Mouse (Mus musculus): ENCODE measurements around the gene Kmt2c. TPM values are rescaled to one million over a fixed set of nuclear protein-coding genes. Genes with fewer than 3 reads are reported as not detected.

Kmt2c gene
- polyA plus RNA-seq, 1 experiment from 2014 or later = 10.5 TPM

GRCm38 (mm10) chr5:25422576-25422975 lies 76.0 kb downstream of the Kmt2c start:
- DNase-seq (ENCODE audit: low spot score) = no peak
- Histone ChIP-seq H3K9me3 (no peaks in the 10 kb centered on the region), H3K27me3 (ENCODE audit: insufficient read depth, poor library complexity, severe bottlenecking) (no peaks in the 10 kb centered on the region), H3K27ac (no peak overlapping the region), H3K4me1 (no peaks in the 10 kb centered on the region), H3K4me3 (no peak overlapping the region), H3K36me3 (no peaks in the 10 kb centered on the region)
- 73% methylated on average over 1 of the region's 1 CpGs for WGBS

DNA sequence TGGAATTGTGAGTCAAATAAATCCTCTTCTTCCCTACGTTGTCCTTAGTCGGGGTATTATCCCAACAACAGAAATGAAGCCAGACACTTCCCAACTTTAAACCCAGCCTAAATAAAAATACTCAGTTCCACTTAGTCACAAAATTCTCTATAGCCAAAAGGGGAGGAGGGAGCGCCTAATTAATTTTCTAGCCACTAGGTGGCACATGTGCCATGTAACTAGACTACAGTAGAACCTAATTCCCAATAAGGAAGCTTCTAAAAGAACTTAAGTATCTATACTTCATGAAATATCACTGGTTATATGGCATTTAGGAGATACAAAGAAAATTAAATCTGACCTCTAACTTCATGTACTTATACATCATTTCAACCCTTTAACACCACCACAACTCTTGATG lies 78.0 kb downstream of the Kmt2c start:
- 31% methylated on average over 3 of the region's 3 CpGs for WGBS

DNA sequence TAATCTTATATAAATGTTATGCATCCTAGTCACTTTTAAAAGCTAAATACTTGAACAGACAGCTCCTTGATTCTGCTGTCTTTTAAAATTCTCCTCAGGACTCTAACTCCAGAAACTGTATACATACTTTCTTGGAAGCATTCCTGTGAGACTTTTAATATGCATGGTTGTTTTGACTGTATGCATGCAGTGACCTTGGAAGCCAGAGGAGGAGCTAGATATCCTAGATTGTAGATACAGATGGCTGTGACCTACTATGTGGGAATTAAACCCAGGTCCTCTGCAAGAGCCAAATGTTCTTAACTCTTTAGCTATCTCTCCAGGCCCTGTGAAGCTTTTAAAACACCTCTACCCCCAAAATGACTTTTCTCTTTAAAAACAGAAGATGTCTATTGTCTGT lies 83.2 kb downstream of the Kmt2c start:
- H3K9me3 ChIP-seq = no peaks in the 10 kb centered on the region
- peaks cover 5% of the 10 kb centered on the region; the same call in 1 of the 2 replicates for H3K36me3 ChIP-seq
- H3K4me3 ChIP-seq = no peak overlapping the region
- H3K4me1 ChIP-seq = no peaks in the 10 kb centered on the region
- H3K27me3 ChIP-seq (ENCODE audit: insufficient read depth, poor library complexity, severe bottlenecking) = no peaks in the 10 kb centered on the region
- H3K27ac ChIP-seq = no peak overlapping the region
- no peak for DNase-seq (ENCODE audit: low spot score)

More for the DNA sequence above, 78.0 kb downstream of the Kmt2c start:
- Histone ChIP-seq H3K4me3 (no peak overlapping the region), H3K27me3 (ENCODE audit: insufficient read depth, poor library complexity, severe bottlenecking) (no peaks in the 10 kb centered on the region), H3K27ac (no peak overlapping the region), H3K9me3 (no peaks in the 10 kb centered on the region), H3K36me3 (no peaks in the 10 kb centered on the region), H3K4me1 (no peaks in the 10 kb centered on the region)
- DNase-seq (ENCODE audit: low spot score) = no peak

- no peak for DNase-seq (ENCODE audit: low spot score)
- 84% methylated on average over 2 of the region's 2 CpGs for WGBS
- H3K4me1 ChIP-seq = no peaks in the 10 kb centered on the region
- H3K36me3 ChIP-seq = peaks cover 14% of the 10 kb centered on the region
- H3K4me3 ChIP-seq = no peak overlapping the region
- no peak overlapping the region for H3K27ac ChIP-seq
- no peaks in the 10 kb centered on the region for H3K27me3 ChIP-seq (ENCODE audit: insufficient read depth, poor library complexity, severe bottlenecking)
- H3K9me3 ChIP-seq = no peaks in the 10 kb centered on the region
These were observed 101.9 kb downstream of the Kmt2c start for GRCm38 (mm10) chr5:25396727-25397126.

DNA sequence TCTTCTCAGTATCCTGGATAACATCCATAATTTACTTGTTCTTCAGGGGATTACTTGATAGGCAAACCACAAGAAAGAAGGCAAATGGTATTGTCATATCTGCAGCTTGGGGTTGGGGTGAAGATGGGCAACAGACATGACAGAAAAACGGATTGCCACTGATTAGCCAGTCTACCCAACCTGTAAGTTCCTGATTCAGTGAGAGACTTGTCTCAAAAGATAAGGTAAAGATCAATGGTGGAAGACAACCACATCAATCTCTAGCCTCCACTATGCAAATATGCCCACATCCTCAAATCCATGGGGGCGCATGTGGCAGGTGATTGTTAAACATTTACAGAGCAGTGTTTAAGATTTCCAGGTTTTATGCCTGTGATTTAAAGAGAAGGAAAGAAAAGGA lies 105.9 kb downstream of the Kmt2c start:
- peaks cover 4% of the 10 kb centered on the region; the same call in 1 of the 2 replicates for H3K36me3 ChIP-seq
- H3K4me3 ChIP-seq = no peak overlapping the region
- H3K27ac ChIP-seq = no peak overlapping the region
- DNase-seq (ENCODE audit: low spot score) = no peak
- H3K9me3 ChIP-seq = no peaks in the 10 kb centered on the region
- no peaks in the 10 kb centered on the region for H3K27me3 ChIP-seq (ENCODE audit: insufficient read depth, poor library complexity, severe bottlenecking)
- no peaks in the 10 kb centered on the region for H3K4me1 ChIP-seq
- WGBS = 78% methylated on average over 2 of the region's 2 CpGs

DNA sequence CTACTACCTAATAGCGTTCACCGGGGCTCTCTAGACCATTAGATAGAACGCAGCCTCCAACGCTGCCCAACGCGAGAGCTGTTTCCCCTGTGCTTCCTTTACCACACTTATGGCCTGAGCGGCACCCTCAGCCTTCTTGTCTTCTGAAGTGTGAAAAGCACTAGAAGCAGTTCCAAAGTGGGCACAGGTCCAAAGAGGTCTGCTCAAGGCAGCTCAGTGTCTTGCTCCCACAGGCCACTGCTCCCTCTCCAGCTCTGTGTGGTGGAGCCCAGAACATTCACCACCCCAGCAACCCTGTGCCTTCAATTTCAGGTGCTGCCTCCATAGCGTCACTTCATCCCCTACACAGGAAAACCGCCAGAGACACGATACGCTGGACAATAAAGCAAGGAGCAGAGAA lies 115.0 kb downstream of the Kmt2c start:
- Histone ChIP-seq H3K4me3 (no peak overlapping the region), H3K36me3 (peaks cover 6% of the 10 kb centered on the region; the same call in 1 of the 2 replicates), H3K27ac (no peak overlapping the region), H3K9me3 (no peaks in the 10 kb centered on the region), H3K4me1 (peaks cover 4% of the 10 kb centered on the region; the same call in 1 of the 2 replicates), H3K27me3 (ENCODE audit: insufficient read depth, poor library complexity, severe bottlenecking) (no peaks in the 10 kb centered on the region)
- 84% methylated on average over 11 of the region's 11 CpGs for WGBS
- no peak for DNase-seq (ENCODE audit: low spot score)

DNA sequence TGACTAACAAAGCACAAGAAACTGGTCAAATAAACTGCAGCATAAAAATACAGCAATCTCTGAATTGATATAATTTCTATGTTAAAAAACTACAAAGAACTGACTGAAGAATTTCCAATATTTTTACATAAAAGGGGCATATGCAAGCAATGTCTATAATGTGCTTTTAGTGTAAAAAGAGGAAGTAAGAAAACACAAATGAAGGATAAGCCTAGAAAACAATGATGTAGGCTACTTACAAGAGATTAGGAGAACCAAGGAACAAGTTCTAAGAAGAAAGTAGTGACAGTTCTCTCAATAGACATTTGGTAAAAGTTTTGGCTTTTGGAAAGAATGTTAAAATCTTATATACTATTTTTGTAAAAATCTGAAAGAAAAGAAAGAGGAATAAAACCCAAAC lies 119.4 kb downstream of the Kmt2c start:
- Histone ChIP-seq H3K27ac (no peak overlapping the region), H3K27me3 (ENCODE audit: insufficient read depth, poor library complexity, severe bottlenecking) (no peaks in the 10 kb centered on the region), H3K4me1 (peaks cover 4% of the 10 kb centered on the region; the same call in 1 of the 2 replicates)

GRCm38 (mm10) chr5:25368420-25368819 lies 130.2 kb downstream of the Kmt2c start:
- no peak overlapping the region for H3K4me3 ChIP-seq
- no peaks in the 10 kb centered on the region for H3K9me3 ChIP-seq
- no peaks in the 10 kb centered on the region for H3K27me3 ChIP-seq (ENCODE audit: insufficient read depth, poor library complexity, severe bottlenecking)
- peaks cover 6% of the 10 kb centered on the region for H3K36me3 ChIP-seq
- no peak for DNase-seq (ENCODE audit: low spot score)
- H3K27ac ChIP-seq = no peak overlapping the region
- 88% methylated on average over 2 of the region's 2 CpGs for WGBS
- H3K4me1 ChIP-seq = no peaks in the 10 kb centered on the region

More for the DNA sequence above, 119.4 kb downstream of the Kmt2c start:
- no peak overlapping the region for H3K4me3 ChIP-seq
- H3K9me3 ChIP-seq = no peaks in the 10 kb centered on the region
- H3K36me3 ChIP-seq = no peaks in the 10 kb centered on the region
- no peak for DNase-seq (ENCODE audit: low spot score)

- DNase-seq (ENCODE audit: low spot score) = no peak
- H3K9me3 ChIP-seq = no peaks in the 10 kb centered on the region
- H3K36me3 ChIP-seq = peaks cover 5% of the 10 kb centered on the region; the same call in 1 of the 2 replicates
- 89% methylated on average over 1 of the region's 1 CpGs for WGBS
- H3K27ac ChIP-seq = no peak overlapping the region
- H3K4me3 ChIP-seq = no peak overlapping the region
- no peaks in the 10 kb centered on the region for H3K4me1 ChIP-seq
- H3K27me3 ChIP-seq (ENCODE audit: insufficient read depth, poor library complexity, severe bottlenecking) = no peaks in the 10 kb centered on the region
These were observed 131.5 kb downstream of the Kmt2c start for GRCm38 (mm10) chr5:25367126-25367525.

DNA sequence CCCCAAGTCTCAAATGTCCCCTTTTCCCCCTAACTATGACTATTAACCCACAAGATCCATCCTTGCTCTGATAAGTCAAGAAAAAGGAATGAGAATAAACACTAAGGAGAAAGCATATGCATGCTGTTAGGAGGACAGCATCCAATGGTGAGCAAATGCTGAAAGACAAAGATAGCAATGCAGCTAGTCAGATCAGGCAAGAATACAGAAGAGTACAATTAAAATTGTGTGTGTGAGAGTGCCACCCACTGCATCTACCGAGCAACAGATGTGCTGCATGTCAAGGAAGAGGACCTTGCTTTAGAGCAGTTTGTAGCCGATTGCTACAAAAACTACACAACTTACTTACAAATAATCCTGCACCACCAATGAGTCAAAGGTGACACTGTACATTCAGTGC lies 145.1 kb downstream of the Kmt2c start:
- H3K9me3 ChIP-seq = no peaks in the 10 kb centered on the region
- DNase-seq (ENCODE audit: low spot score) = no peak
- no peak overlapping the region for H3K4me3 ChIP-seq
- no peak overlapping the region for H3K27ac ChIP-seq
- H3K36me3 ChIP-seq = peaks cover 11% of the 10 kb centered on the region
- no peaks in the 10 kb centered on the region for H3K4me1 ChIP-seq
- 92% methylated on average over 2 of the region's 2 CpGs for WGBS
- H3K27me3 ChIP-seq (ENCODE audit: insufficient read depth, poor library complexity, severe bottlenecking) = no peaks in the 10 kb centered on the region

GRCm38 (mm10) chr5:25331322-25331721 lies 167.3 kb downstream of the Kmt2c start:
- H3K9me3 ChIP-seq = no peaks in the 10 kb centered on the region
- no peaks in the 10 kb centered on the region for H3K27me3 ChIP-seq (ENCODE audit: insufficient read depth, poor library complexity, severe bottlenecking)
- WGBS = 93% methylated on average over 2 of the region's 2 CpGs
- H3K36me3 ChIP-seq = peaks cover 16% of the 10 kb centered on the region
- H3K4me3 ChIP-seq = no peak overlapping the region
- no peaks in the 10 kb centered on the region for H3K4me1 ChIP-seq
- no peak for DNase-seq (ENCODE audit: low spot score)
- H3K27ac ChIP-seq = no peak overlapping the region

DNA sequence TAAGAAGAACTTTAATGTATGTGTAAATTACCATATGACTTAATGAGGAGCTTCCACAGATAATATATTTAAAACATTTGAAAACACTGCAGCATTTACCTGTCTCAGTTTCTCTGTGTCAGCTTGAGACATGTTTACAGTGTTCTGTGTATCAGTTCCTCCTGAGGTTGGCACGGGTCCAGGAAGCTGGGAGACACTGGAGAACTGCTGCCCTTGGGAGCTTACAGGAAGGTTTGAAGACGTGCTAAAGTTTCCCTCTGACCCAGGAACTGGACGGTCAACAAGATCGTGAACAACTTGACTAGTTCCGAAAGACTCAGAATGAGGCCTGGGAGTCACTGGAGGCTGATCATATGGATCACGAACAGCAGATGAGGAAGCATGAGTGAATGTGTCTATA lies 184.7 kb downstream of the Kmt2c start:
- Histone ChIP-seq H3K4me1 (no peaks in the 10 kb centered on the region), H3K36me3 (peaks cover 67% of the 10 kb centered on the region), H3K27ac (no peak overlapping the region), H3K4me3 (no peak overlapping the region), H3K27me3 (ENCODE audit: insufficient read depth, poor library complexity, severe bottlenecking) (no peaks in the 10 kb centered on the region), H3K9me3 (no peaks in the 10 kb centered on the region)
- 87% methylated on average over 6 of the region's 6 CpGs for WGBS
- no peak for DNase-seq (ENCODE audit: low spot score)

- WGBS = 93% methylated on average over 2 of the region's 2 CpGs
- Histone ChIP-seq H3K9me3 (no peaks in the 10 kb centered on the region), H3K27me3 (ENCODE audit: insufficient read depth, poor library complexity, severe bottlenecking) (no peaks in the 10 kb centered on the region), H3K4me1 (no peaks in the 10 kb centered on the region), H3K4me3 (no peak overlapping the region), H3K36me3 (peaks cover 52% of the 10 kb centered on the region), H3K27ac (no peak overlapping the region)
- DNase-seq (ENCODE audit: low spot score) = no peak
These were observed 188.4 kb downstream of the Kmt2c start for GRCm38 (mm10) chr5:25310226-25310625.

- H3K27me3 ChIP-seq (ENCODE audit: insufficient read depth, poor library complexity, severe bottlenecking) = no peaks in the 10 kb centered on the region
- H3K36me3 ChIP-seq = peaks cover 40% of the 10 kb centered on the region
- 61% methylated on average over 3 of the region's 3 CpGs for WGBS
- DNase-seq (ENCODE audit: low spot score) = no peak
- no peak overlapping the region for H3K4me3 ChIP-seq
- H3K27ac ChIP-seq = no peak overlapping the region
- no peaks in the 10 kb centered on the region for H3K9me3 ChIP-seq
- 0 out of 2 replicates have a peak, but pooled peaks cover 4% of the 10 kb centered on the region for H3K4me1 ChIP-seq
These were observed 201.8 kb downstream of the Kmt2c start for GRCm38 (mm10) chr5:25296830-25297229.
